Mouse (Mus musculus): ENCODE data around the gene Jaml. TPM values are rescaled to one million over a fixed set of nuclear protein-coding genes. Genes with fewer than 3 reads are reported as not detected.
A peak's percentile ranks its signal among the peaks of the same experiment; 100 is the strongest.

Jaml gene
- total and polyA plus RNA-seq, 3 experiments = not detected

DNA sequence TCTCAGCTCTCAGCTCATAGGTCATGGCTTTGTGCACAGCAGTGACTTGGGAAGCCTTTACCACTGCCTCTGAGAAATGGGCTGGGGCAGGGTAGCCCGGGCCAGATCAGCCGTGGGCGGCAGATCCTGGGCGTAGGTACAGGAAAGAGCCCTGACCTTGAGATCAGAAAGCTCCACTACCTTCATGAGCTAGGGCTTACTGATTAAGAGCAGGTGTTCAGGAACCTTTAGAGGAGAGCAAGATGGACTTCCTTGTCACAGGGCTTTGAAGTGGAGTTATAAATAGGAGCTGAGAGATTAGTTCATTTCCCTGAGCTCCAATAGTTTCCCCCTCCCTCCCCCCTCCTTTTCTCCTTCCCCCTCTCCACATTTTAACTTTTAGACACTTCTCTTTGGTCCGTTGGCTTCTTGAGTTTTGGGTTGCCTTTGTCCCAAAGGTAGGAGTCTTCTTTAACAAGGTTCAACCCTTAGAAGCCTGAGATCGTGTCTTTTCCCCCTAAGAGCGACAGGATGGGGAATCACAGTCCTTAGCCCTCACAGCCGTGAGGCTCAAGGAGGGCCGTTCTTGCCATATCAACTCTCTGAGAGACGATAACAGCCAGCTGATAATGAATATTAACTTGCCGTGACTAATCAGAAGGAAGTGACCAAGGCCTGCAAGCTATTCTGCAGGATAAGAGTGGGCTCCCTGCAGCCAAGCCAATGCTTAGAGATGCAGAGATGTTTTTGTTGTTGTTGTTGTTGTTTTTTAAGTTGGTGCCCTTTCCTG lies 24.4 kb downstream of the Jaml start:
- Histone ChIP-seq H3K9me3 (replicated peaks; ENCODE audit: insufficient read depth, low read length) (no peaks in the 10 kb centered on the region), H3K36me3 (ENCODE audit: control insufficient read depth in 1 of 2, insufficient read depth in 2 of 2, low read length in 2 of 2) (0 out of 4 replicates have a peak, but pooled peaks cover 0 to 4% of the 10 kb centered on the region in 2 experiments), H3K4me3 (ENCODE audit: control insufficient read depth in 1 of 2, insufficient read depth in 1 of 2, low read depth in 2 of 2, low read length in 2 of 2) (no peak overlapping the region), H3K79me2 (ENCODE audit: control insufficient read depth, insufficient read depth, low read length, poor library complexity) (no peaks in the 10 kb centered on the region), H3K27me3 (ENCODE audit: control insufficient read depth in 1 of 2, insufficient read depth in 2 of 2, low read length in 2 of 2) (peaks cover 7 to 9% of the 10 kb centered on the region in 2 experiments), H3K9ac (ENCODE audit: control insufficient read depth, low read depth, low read length, poor library complexity, severe bottlenecking) (no peak overlapping the region), H3K27ac (ENCODE audit: control insufficient read depth, low read depth, low read length) (no peak overlapping the region), H3K4me1 (ENCODE audit: control insufficient read depth in 1 of 2, insufficient read depth in 2 of 2, low read length in 2 of 2) (0 out of 4 replicates have a peak, but pooled peaks cover 0 to 4% of the 10 kb centered on the region in 2 experiments)
- TF ChIP-seq KAT2A (conservative IDR thresholded peaks at IDR 0.05; ENCODE audit: low read depth, low read length) (no peak), MAFK (IDR thresholded peaks at IDR 0.05; ENCODE audit: borderline replicate concordance, low read depth, low read length) (no peak), POLR2AphosphoS2 (IDR thresholded peaks at IDR 0.05; ENCODE audit: low read length) (no peak), MYB (IDR thresholded peaks at IDR 0.05; ENCODE audit: low read depth, low read length) (no peak), RAD21 (IDR thresholded peaks at IDR 0.05; ENCODE audit: low read depth, low read length) (no peak), GATA1 (IDR thresholded peaks at IDR 0.05; ENCODE audit: low read depth, low read length) (0 out of 2 replicates have a peak, but pooled peaks have one; percentile 38)
- DNase-seq (ENCODE audit: low read depth, low spot score) = no peak

DNA sequence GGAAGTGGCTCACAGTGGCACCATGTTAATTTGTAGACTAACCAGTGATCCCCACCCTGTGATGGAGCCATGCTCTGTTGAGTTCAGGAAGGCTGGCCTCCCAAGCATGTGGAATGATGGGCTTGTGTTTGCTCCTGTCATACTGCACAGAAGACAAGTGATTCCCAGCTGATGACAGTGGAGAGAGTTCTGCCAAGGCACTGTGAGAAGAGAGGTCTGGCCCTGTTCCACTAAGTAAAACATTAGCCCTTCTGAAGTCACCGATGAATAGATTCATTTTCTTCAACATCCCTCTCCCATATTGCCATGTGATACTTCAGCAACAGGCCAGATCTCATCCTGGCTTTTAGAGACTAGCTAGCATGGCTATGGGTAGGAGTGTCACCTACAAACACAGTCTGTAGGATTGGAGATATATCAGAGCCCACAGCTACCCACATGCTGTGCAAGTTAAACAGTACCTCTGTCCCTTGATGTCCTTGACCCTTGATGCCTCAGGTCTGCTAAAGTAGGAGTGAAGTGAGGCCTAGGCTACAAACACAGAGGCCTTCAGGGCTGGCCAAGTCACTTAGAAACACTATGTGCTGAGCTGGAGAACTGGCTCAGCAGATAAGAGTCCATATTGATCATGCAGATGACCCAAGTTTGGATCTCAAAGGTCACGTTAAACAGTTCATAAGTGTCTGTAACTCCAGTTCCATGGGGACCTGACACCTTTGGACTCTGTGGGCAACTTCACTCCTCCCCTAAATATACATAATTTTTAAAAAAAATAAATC lies 26.8 kb downstream of the Jaml start:
- Histone ChIP-seq H3K79me2 (ENCODE audit: control insufficient read depth, insufficient read depth, low read length, poor library complexity) (no peaks in the 10 kb centered on the region), H3K36me3 (ENCODE audit: control insufficient read depth in 1 of 2, insufficient read depth in 2 of 2, low read length in 2 of 2) (0 out of 4 replicates have a peak, but pooled peaks cover 0 to 4% of the 10 kb centered on the region in 2 experiments), H3K4me1 (ENCODE audit: control insufficient read depth in 1 of 2, insufficient read depth in 2 of 2, low read length in 2 of 2) (0 out of 4 replicates have a peak, but pooled peaks cover 0 to 4% of the 10 kb centered on the region in 2 experiments), H3K9ac (ENCODE audit: control insufficient read depth, low read depth, low read length, poor library complexity, severe bottlenecking) (no peak overlapping the region), H3K4me3 (ENCODE audit: control insufficient read depth in 1 of 2, insufficient read depth in 1 of 2, low read depth in 2 of 2, low read length in 2 of 2) (no peak overlapping the region), H3K9me3 (replicated peaks; ENCODE audit: insufficient read depth, low read length) (no peaks in the 10 kb centered on the region), H3K27ac (ENCODE audit: control insufficient read depth, low read depth, low read length) (no peak overlapping the region), H3K27me3 (ENCODE audit: control insufficient read depth in 1 of 2, insufficient read depth in 2 of 2, low read length in 2 of 2) (peaks cover 4 to 7% of the 10 kb centered on the region in 2 experiments)
- TF ChIP-seq USF2 (IDR thresholded peaks at IDR 0.05; ENCODE audit: borderline replicate concordance in 1 of 2, insufficient read depth in 1 of 2, low read depth in 1 of 2, low read length in 2 of 2) = no peak
- no peak for TF ChIP-seq NELFE (IDR thresholded peaks at IDR 0.05; ENCODE audit: low read depth, low read length)
- no peak for TF ChIP-seq RAD21 (IDR thresholded peaks at IDR 0.05; ENCODE audit: low read depth, low read length)
- TF ChIP-seq JUND (IDR thresholded peaks at IDR 0.05; ENCODE audit: low read depth, low read length) = no peak
- no peak for TF ChIP-seq MAFK (IDR thresholded peaks at IDR 0.05; ENCODE audit: borderline replicate concordance, low read depth, low read length)
- no peak for TF ChIP-seq POLR2AphosphoS2 (IDR thresholded peaks at IDR 0.05; ENCODE audit: low read length)
- DNase-seq (ENCODE audit: low read depth, low spot score) = no peak

DNA sequence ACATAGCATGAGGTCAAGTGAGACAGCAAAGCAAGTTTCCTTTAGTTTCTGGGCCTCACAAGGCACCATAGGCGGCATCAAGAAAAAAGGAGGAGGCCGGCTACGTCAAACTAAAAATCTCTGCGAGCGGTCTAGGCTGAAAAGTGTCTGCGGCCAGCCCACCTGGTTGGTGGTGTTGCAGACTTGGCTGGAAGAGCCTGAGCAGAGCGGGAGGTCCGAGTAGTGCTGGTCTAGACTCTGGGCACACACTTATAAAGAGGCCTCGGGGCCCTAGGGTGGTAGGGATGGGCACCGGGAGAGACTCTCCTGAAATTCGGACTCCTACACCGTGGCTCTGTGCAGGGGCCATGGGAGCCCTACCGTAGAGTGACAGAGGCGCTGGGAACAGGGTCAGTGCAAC lies 36.7 kb downstream of the Jaml start:
- TF ChIP-seq GABPA (IDR thresholded peaks at IDR 0.05; ENCODE audit: low read depth, low read length) (no peak), ZNF384 (IDR thresholded peaks at IDR 0.05; ENCODE audit: low read depth, low read length) (no peak), NRF1 (IDR thresholded peaks at IDR 0.05; ENCODE audit: insufficient read depth, low read depth, low read length, poor library complexity, severe bottlenecking) (no peak), ZMIZ1 (IDR thresholded peaks at IDR 0.05; ENCODE audit: low read depth, low read length) (no peak), SMC3 (IDR thresholded peaks at IDR 0.05; ENCODE audit: low read depth, low read length) (no peak), MYC (IDR thresholded peaks at IDR 0.05; ENCODE audit: low read depth, low read length) (no peak), ZKSCAN1 (IDR thresholded peaks at IDR 0.05; ENCODE audit: low read depth, low read length) (no peak), CTCF (IDR thresholded peaks at IDR 0.05 in 2 of 3, conservative IDR thresholded peaks at IDR 0.05 in 1 of 3; ENCODE audit: control insufficient read depth in 1 of 3, insufficient read depth in 1 of 3, low read depth in 2 of 3, low read length in 3 of 3, poor library complexity in 1 of 3, severe bottlenecking in 1 of 3) (no peak), USF1 (IDR thresholded peaks at IDR 0.05; ENCODE audit: low read depth, low read length) (no peak), MYB (IDR thresholded peaks at IDR 0.05; ENCODE audit: low read depth, low read length) (no peak)
- no peak overlapping the region for H3K9ac ChIP-seq (ENCODE audit: control insufficient read depth, low read depth, low read length, poor library complexity, severe bottlenecking)
- H3K9me3 ChIP-seq (replicated peaks; ENCODE audit: insufficient read depth, low read length) = no peaks in the 10 kb centered on the region
- peaks cover 5 to 12% of the 10 kb centered on the region in 2 experiments for H3K27me3 ChIP-seq (ENCODE audit: control insufficient read depth in 1 of 2, insufficient read depth in 2 of 2, low read length in 2 of 2)
- no peaks in the 10 kb centered on the region for H3K4me1 ChIP-seq (ENCODE audit: control insufficient read depth in 1 of 2, insufficient read depth in 2 of 2, low read length in 2 of 2)
- DNase-seq (ENCODE audit: low read depth, low spot score) = no peak
- no peaks in the 10 kb centered on the region for H3K36me3 ChIP-seq (ENCODE audit: control insufficient read depth in 1 of 2, insufficient read depth in 2 of 2, low read length in 2 of 2)
- no peak overlapping the region for H3K4me3 ChIP-seq (ENCODE audit: control insufficient read depth in 1 of 2, insufficient read depth in 1 of 2, low read depth in 2 of 2, low read length in 2 of 2)
- no peak overlapping the region for H3K27ac ChIP-seq (ENCODE audit: control insufficient read depth, low read depth, low read length)
- no peaks in the 10 kb centered on the region for H3K79me2 ChIP-seq (ENCODE audit: control insufficient read depth, insufficient read depth, low read length, poor library complexity)
